Comparison of ENCODE assay signal across 8 mouse cellular contexts in the genomic region with DNA sequence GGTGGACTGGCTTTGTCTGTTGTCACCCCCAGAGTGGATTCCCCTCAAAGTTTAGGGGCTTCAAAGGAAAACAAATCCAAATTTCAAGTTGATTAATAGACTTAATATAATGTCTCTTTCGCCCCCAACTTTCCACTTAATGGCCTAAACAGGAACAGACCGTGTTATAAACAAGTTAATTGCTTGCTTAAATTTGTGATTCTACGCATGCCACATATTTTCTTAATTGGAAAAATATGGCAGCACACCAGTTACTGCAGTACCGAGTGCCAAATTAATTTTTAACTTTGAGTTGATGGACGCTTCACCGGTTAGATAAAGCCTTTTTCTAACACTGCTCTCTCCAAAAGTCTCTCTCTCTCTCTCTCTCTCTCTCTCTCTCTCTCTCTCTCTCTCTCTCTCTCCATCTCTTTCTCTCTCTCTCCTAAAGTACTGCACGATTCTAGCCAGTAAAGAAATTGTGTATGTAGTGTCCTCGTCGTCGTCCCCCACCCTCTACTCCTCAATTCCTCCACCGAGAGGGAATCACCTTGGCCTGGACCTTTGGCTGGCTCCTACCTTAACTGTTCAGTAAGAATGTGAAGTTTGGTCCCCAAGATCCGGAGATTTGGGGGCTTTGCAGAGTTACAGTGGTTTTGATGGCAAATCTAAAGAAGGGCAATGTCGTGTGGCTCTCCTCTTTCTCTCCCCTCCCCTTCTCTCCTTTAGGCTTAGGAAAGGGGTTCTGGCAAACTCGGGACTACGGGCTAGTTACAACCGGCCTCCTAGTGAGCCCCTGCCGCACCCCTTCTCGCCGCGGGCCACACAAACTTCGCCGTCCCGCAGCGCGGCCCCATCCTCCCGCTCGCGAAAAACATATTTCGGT. TPM values are rescaled to one million over a fixed set of nuclear protein-coding genes. Genes with fewer than 3 reads are reported as not detected.
DNase-seq lines count a peak whose midpoint lies in the region; ATAC-seq lines count a peak whose summit lies in the region.

No protein-coding gene starts in this region.

- H3K9me3 ChIP-seq in megakaryocyte, embryonic 14.5 days: peaks cover 7% of the 10 kb centered on the region; the same call in 1 of the 2 replicates
- no peaks in the 10 kb centered on the region for H3K9me3 ChIP-seq in forebrain, embryonic 14.5 days (replicated peaks; ENCODE audit: control insufficient read depth, low read length)
- H3K9me3 ChIP-seq in limb, embryonic 13.5 days: no peaks in the 10 kb centered on the region

- H3K4me1 ChIP-seq in megakaryocyte, embryonic 14.5 days: peaks cover 42% of the 10 kb centered on the region
- no peaks in the 10 kb centered on the region; the same call in 1 of the 2 replicates for H3K4me1 ChIP-seq in forebrain, embryonic 14.5 days (ENCODE audit: control insufficient read depth, insufficient read depth, low read length)
- peaks cover 20% of the 10 kb centered on the region; the same call in 1 of the 2 replicates for H3K4me1 ChIP-seq in limb, embryonic 13.5 days

- H3K36me3 ChIP-seq in megakaryocyte, embryonic 14.5 days (replicated peaks; ENCODE audit: low read length): no peaks in the 10 kb centered on the region
- no peaks in the 10 kb centered on the region for H3K36me3 ChIP-seq in forebrain, embryonic 14.5 days (ENCODE audit: control insufficient read depth, insufficient read depth, low read length)
- no peaks in the 10 kb centered on the region for H3K36me3 ChIP-seq in limb, embryonic 13.5 days
- no peaks in the 10 kb centered on the region for H3K36me3 ChIP-seq in splenic B cell, adult 2 months (ENCODE audit: control insufficient read depth, insufficient read depth, low read length, poor library complexity, severe bottlenecking)

- DNase-seq in forebrain, embryonic 14.5 days (ENCODE audit: low spot score): no peak
- DNase-seq in splenic B cell, adult 2 months (ENCODE audit: low read depth, low spot score): peak; percentile 32
- no peak for DNase-seq in c-Kit-positive CD71-positive TER-119-positive erythroid progenitor cells, embryonic 14.5 days (ENCODE audit: low spot score)
- no peak for DNase-seq in layer of hippocampus, adult 11-12 months (ENCODE audit: low spot score)
- no peak for DNase-seq in cerebellum, postnatal 36 days

- H3K9ac ChIP-seq in forebrain, embryonic 14.5 days (ENCODE audit: low read length): no peak overlapping the region
- peak overlapping the region; percentile 93 for H3K9ac ChIP-seq in limb, embryonic 13.5 days

- ATAC-seq in megakaryocyte, adult 5-6 weeks (ENCODE audit: poor library complexity, severe bottlenecking): no peak
- peak; percentile 0; the same call in 1 of the 2 replicates for ATAC-seq in forebrain, embryonic 14.5 days
- no peak for ATAC-seq in limb, embryonic 13.5 days (ENCODE audit: low FRiP score, low read depth)

- 2% methylated on average over 29 of the region's 29 CpGs for WGBS in forebrain, embryonic 14.5 days
- 1% methylated on average over 29 of the region's 29 CpGs for WGBS in limb, embryonic 13.5 days

- H3K27ac ChIP-seq in forebrain, embryonic 14.5 days (ENCODE audit: low read depth, low read length): no peak overlapping the region
- peak overlapping the region; percentile 97 for H3K27ac ChIP-seq in limb, embryonic 13.5 days

- peak overlapping the region; percentile 59 for H3K4me2 ChIP-seq in forebrain, embryonic 14.5 days (ENCODE audit: low read length)
- H3K4me2 ChIP-seq in limb, embryonic 13.5 days (replicated peaks): peak overlapping the region; percentile 73

- peaks cover 83% of the 10 kb centered on the region for H3K27me3 ChIP-seq in megakaryocyte, embryonic 14.5 days (replicated peaks)
- peaks cover 75% of the 10 kb centered on the region for H3K27me3 ChIP-seq in forebrain, embryonic 14.5 days (replicated peaks; ENCODE audit: control insufficient read depth, insufficient read depth, low read length)
- H3K27me3 ChIP-seq in limb, embryonic 13.5 days: peaks cover 61% of the 10 kb centered on the region
- H3K27me3 ChIP-seq in splenic B cell, adult 2 months (ENCODE audit: control insufficient read depth, insufficient read depth, low read length, poor library complexity, severe bottlenecking): peaks cover 7% of the 10 kb centered on the region; the same call in 1 of the 2 replicates

- H3K4me3 ChIP-seq in megakaryocyte, embryonic 14.5 days (replicated peaks): peak overlapping the region; percentile 92
- peak overlapping the region; percentile 38 for H3K4me3 ChIP-seq in forebrain, embryonic 14.5 days (ENCODE audit: low read depth, low read length)
- H3K4me3 ChIP-seq in limb, embryonic 13.5 days: peak overlapping the region; percentile 64

RNA-seq across cellular contexts. Expression of a gene that starts 0.8 kb away (rescaled TPM):
- polyA plus RNA-seq in megakaryocyte, embryonic 14.5 days (2012; ENCODE audit: insufficient read depth, low replicate concordance): 2.0 and 15.3 TPM in 2 replicates
- 22.0 and 22.8 TPM in 2 replicates for total RNA-seq in megakaryocyte, adult 5-6 weeks (2015)
- 28.6 and 32.6 TPM in 2 replicates for total RNA-seq in megakaryocyte, adult 5-6 weeks (2017)
- 30.6 and 31.9 TPM in 2 replicates for polyA plus RNA-seq in forebrain, embryonic 14.5 days (2014; fragmentation: Nextera tagmentation; extraction: Ambion mirVana)
- polyA plus RNA-seq in limb, embryonic 13.5 days (2015; fragmentation: Nextera tagmentation; extraction: Ambion mirVana): 44.8 and 46.7 TPM in 2 replicates

RNA-seq across cellular contexts. Expression of a gene that starts 1.2 kb away (rescaled TPM):
- 0.20 and 2.2 TPM in 2 replicates for polyA plus RNA-seq in megakaryocyte, embryonic 14.5 days (2012; ENCODE audit: insufficient read depth, low replicate concordance)
- total RNA-seq in megakaryocyte, adult 5-6 weeks (2015): not detected in 2 replicates
- total RNA-seq in megakaryocyte, adult 5-6 weeks (2017): not detected in 2 replicates
- 5.2 and 6.8 TPM in 2 replicates for polyA plus RNA-seq in forebrain, embryonic 14.5 days (2014; fragmentation: Nextera tagmentation; extraction: Ambion mirVana)
- 61.6 and 65.2 TPM in 2 replicates for polyA plus RNA-seq in limb, embryonic 13.5 days (2015; fragmentation: Nextera tagmentation; extraction: Ambion mirVana)

Comparison
In these comparisons a context has a peak if more than half of its experiments do, and no peak if none do; other contexts are left out.
1. H3K4me3 ChIP-seq: peak in every context shown above with its lines; median percentile 92 in megakaryocyte, embryonic 14.5 days; 64 in limb, embryonic 13.5 days; 38 in forebrain, embryonic 14.5 days.